Mouse (Mus musculus) liver, embryonic 14.5 days (tissue): ENCODE measurements around the gene Ntng2.

ENCODE experiments used
- CTCF ChIP-seq: IDR thresholded peaks from 2 replicates; pipeline ENCODE4 v1.5.1; 2016; ENCODE audit warnings: antibody characterized with exemption, low read depth, control low read depth
- EP300 ChIP-seq: IDR thresholded peaks from 2 replicates; pipeline ENCODE4 v1.6.1; 2016; ENCODE audit warnings: antibody characterized with exemption, low read depth

DNA sequence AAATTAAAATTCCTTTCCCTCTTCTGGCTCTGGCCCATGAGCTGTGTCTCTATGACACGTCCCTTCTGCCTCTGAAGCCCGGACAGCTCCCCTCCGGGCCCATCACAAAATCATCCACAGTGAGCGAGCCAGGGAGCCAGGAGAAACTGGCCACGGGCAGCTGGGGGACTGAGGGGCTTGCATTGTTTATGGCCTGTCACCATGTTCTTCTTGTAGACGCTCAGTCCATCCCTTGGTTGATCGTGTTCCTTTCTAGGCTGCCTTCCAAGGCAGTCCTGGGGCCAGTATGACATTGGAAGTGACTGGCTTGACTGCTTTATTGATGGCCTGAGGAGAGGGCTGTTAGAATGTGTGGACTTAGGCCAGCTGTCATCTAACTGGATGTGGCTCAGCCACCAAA is 18.3 kb upstream of the Ntng2 start:
- TF ChIP-seq CTCF (no peak), EP300 (no peak)
